Mouse (Mus musculus) neural tube, embryonic 10.5 days (tissue): ENCODE data around the gene Klk1b3.
"Not testable (repeated sequence)": the region's sequence is repeated elsewhere in the genome, so short reads cannot be mapped to it uniquely, and the experiment has no call there.

Source experiments
- DNase-seq: peaks from one replicate; pipeline ENCODE4 v3.0.0-alpha.2; 2017; ENCODE audit warnings: low spot score; ENCODE audit errors: extremely low spot score

Gene Klk1b3

DNA sequence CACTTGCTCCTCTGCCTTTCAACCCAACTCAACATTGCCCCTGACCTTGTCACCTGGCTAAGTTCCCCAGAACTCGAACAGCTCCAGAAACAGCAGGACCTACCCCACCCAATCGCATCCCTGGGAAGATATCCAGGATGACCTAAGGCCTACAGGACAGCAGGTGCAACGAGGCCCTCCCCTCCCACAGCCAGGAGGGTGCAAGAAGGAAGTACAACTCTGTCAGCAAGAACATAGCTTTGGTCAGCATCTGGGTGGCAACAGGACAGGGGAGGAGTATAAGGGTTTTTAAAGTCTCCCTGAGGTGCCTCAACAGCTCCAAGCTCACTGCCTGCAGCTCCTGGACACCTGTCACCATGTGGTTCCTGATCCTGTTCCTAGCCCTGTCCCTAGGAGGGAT is at the start of gene Klk1b3:
Klk1b3 (plus strand) TSS at position 301 of the 400 bp plus-strand sequence.
- no peak for DNase-seq

GRCm38 (mm10) chr7:44179299-44180045 is 18.5 kb upstream of the Klk1b3 start:
- DNase-seq, result no peak

DNA sequence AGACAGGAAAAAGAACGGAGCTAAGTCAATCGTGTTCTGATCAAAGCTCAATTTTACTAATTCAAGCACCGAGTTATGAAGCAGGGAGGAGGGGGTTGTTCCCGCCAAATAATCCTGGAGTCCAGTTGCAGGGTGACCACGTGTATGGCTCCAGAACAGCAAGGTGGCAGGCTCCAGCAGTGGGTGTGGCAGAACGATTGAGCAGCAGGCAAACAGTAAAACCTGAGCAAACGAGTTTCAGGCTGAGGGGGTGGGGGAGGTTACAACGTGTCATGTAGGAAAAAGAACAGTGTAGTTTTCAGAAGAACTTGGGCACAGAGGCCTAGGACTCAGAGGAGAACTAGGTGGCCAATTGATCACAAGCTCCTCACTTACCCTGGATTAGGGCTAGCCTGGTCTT is 11.5 kb upstream of the Klk1b3 start:
- DNase-seq, result not testable (repeated sequence)

- not testable (repeated sequence) for DNase-seq
These were observed 10.1 kb upstream of the Klk1b3 start, which contains the start of gene Klk1b24 for GRCm38 (mm10) chr7:44187936-44188335. Klk1b24 (plus strand) TSS chr7:44188236.

- DNase-seq, result not testable (repeated sequence)
These were observed 4.5 kb upstream of the Klk1b3 start for GRCm38 (mm10) chr7:44193466-44193865.

- not testable (repeated sequence) for DNase-seq
These were observed 9.1 kb downstream of the Klk1b3 start, which contains the start of gene Klk1b4 for GRCm38 (mm10) chr7:44207135-44207534. Klk1b4 (plus strand) TSS chr7:44207435.

GRCm38 (mm10) chr7:44208307-44208706 is 10.3 kb downstream of the Klk1b3 start:
- DNase-seq, result no peak

DNA sequence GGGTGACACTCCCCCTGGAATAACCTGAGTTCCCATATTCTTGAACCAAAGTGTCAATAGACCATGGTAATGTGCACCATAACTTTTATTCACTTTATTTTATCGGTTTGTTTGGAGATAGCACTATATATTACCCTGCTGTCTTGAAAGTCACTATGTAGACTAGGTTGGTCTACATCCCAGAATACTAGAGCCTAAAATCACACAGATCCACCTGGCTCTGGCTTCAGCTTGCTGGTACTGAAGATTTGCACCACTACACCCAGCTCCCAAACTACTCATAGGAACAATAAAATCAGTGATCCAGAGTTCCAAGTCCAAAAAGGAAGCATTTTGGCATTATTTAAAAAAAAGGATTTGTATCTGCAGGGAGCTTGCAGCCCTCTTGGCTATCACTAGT is 17.7 kb downstream of the Klk1b3 start, which contains the start of gene Klk1b5:
Klk1b5 (plus strand) TSS at position 301 of the 400 bp plus-strand sequence.
- no peak for DNase-seq

DNA sequence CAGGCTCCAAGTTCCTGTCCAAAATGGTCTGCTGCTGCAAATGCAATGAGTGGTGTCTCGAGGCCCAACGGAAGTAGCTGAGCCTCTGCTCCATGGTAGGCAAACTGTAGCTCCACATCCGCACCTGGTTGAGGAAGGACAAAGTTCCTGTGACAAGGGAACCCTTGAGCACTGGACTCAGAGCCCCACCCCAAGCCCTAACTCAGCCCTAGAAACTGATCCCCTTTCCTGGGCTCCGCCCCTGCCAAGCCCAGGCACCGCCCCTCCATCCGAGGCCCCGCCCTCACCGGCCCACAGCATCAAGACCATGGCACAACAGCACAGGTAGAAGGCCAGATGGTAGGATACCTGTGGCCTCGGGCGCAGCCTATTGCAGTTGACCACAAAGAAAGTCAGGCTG is 23.6 kb downstream of the Klk1b3 start:
- DNase-seq, result not testable (repeated sequence)

GRCm38 (mm10) chr7:44222335-44222734 is 24.3 kb downstream of the Klk1b3 start:
- DNase-seq, result not testable (repeated sequence)

DNA sequence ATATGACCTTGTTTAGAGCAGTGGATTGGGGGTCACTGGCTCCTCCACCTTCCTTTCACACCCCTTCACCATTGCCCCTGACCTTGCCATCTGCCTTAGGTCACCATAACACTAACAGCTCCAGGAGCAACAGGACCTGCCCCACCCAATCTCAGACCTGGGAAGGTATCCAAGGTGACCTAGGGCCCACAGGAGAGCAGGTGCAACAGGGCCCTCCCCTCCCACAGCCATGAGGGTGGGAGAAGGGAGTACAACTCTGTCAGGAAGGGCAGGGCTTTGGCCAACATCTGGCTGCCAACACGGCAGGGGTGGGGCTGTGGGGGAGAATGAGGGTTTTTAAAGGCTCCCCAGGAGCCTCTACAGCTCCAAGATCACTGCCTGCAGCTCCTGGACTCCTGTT is 27.1 kb downstream of the Klk1b3 start, which contains the start of gene Klk1:
Klk1 (plus strand) TSS at position 285 of the 400 bp plus-strand sequence.
- no peak for DNase-seq

DNA sequence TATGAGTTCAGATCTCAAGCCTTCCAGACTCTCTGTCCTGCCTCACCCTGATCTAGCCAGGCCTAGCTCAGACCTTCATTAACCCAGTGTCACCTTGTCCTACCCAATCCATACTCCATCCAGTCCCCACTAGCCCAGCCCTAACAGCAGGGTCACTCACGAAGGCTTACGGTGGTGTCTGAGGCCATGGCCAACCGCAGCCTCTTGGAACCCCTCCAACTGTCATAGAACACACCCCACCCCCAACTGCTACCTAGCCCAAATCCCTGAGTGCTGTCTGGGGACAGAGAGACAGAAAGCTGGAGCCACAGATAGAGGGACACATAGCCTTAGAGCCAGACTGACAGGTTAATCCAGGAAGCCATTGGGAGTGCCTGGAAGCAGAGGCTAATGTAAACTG is 37.9 kb downstream of the Klk1b3 start, which contains the start of gene Gm36864:
Gm36864 (plus strand) TSS at position 269 of the 400 bp plus-strand sequence.
- no peak for DNase-seq

DNA sequence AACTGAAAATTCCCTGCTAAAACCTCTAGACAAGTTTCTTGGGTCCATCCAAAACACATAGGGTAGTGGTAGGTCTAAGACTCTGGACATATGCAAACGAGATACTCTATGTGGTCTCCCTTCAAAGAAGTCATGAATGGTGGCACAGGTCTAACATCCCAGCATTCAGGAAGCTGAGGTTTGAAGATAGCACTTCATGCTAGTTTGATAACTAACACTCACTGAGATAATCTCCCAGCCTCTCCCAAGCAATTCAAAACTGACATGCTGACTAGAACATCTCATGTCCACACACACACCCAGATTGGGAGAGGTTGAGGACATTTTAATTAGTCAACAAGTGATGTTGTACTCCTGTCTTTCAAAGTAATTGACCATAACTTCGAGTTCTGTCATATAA is 41.9 kb downstream of the Klk1b3 start:
- no peak for DNase-seq

- no peak for DNase-seq
These were observed 42.7 kb downstream of the Klk1b3 start for GRCm38 (mm10) chr7:44240712-44241111.

- DNase-seq, result no peak
These were observed 43.2 kb downstream of the Klk1b3 start for GRCm38 (mm10) chr7:44241163-44241562.

DNA sequence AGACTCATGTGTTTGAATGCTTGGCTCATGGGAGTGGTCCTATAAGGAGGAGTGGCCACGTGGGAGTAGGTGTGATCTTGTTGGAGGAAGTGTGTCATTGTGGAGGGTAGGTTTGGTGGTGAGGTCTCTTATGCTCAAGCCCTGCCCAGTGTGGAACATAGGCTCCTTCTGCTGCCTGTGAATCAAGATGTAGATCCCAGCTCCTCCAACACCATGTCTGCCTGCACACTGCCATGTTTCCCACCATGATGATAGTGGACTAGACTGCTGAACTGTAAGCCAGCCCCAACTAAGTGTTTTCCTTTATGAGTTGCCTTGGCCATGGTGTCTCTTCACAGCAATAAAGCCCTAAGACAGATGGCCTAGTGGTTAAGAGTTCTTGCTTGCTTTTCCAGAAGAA is 46.1 kb downstream of the Klk1b3 start:
- no peak for DNase-seq

GRCm38 (mm10) chr7:44246055-44246983 is 48.3 kb downstream of the Klk1b3 start, which contains the start of the genes 1700028J19Rik and 2410002F23Rik:
1700028J19Rik (minus strand) TSS chr7:44246695.
2410002F23Rik (plus strand) TSS chr7:44246722.
- peak; percentile 93 for DNase-seq

DNA sequence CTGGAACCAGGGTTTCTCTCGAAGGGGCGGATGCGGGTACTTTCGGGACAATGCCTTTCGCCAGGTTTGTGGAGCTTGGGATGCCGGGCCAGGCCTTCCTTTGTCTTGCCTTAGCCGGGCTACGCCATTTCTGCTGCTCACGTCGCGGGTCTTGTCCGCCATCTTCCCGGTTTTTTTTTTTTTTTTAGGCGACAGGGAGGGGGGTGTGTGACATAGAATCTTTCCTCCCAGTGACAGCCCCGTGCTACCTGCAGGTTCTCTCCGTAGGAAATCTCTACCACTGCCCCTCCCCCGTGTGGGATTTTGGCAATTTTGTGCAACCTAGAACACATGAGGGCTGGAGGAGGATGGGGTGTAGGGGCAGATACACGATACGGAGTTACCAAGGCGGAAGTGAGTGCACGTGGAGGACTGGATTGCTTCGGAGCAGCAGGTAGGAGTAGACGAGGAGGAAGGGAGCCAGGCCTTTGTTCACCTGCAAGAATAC is 49.0 kb downstream of the Klk1b3 start:
- no peak for DNase-seq

DNA sequence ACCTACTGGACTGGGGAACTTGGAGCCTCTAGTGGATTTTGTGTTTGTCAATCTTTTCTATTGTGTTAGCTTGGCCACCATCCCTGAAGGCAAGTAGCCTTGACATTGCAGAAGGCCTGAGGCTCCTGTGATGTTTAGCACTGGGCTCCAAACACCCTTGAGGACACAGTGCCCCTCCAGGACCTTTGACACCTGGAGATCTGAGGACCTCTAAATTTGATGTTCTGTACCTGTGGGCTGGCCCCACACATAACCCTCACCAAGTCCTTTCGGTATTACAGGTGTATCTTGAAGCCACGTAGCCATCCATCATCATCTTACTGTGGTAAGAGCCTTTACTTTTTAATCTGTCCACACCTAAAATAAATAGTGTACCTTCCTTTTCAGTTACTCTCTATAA is 50.0 kb downstream of the Klk1b3 start:
- DNase-seq, result no peak

GRCm38 (mm10) chr7:44249248-44249647 is 51.3 kb downstream of the Klk1b3 start:
- no peak for DNase-seq

DNA sequence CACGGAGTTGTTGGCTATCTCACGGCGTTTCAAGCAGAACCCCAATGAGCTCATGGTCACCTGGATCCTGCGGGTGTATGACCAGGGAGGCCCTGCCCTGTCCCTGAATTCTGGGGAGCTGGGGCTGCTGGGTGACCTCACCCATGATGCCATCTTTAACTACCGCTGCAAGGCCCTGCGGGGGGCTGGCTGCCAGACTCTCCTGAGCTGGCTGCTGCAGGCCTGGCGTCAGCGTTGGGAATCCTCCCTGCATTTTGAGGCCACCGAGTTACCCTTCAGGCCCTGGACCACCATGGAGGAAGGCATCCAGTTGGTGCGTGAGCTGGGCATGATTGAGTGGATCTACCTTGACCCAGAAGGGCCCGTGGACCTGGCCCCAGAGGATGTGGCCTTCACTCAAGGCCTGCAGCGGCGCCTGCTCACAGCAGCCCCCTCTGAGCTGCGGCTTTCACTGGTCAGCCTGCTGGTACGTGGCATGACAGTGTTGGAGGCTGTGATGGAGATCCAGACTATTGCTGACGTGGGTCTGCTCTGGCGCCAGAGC is 52.8 kb downstream of the Klk1b3 start:
- not testable (repeated sequence) for DNase-seq
